In genomic region chrX:134059764-134060163, GRCm38 (mm10) we compare ENCODE assay signal across 7 mouse cellular contexts. TPM values are rescaled to one million over a fixed set of nuclear protein-coding genes. Genes with fewer than 3 reads are reported as not detected.
DNase-seq lines count a peak whose midpoint lies in the region; ATAC-seq and TF ChIP-seq lines count a peak whose summit lies in the region.

No protein-coding gene starts in this region.

- 14% methylated on average over 10 of the region's 10 CpGs for WGBS in forebrain, embryonic 12.5 days
- 19% methylated on average over 10 of the region's 10 CpGs for WGBS in limb, embryonic 14.5 days

- H3K4me3 ChIP-seq in forebrain, embryonic 12.5 days (replicated peaks) = peak overlapping the region; percentile 58
- H3K4me3 ChIP-seq in limb, embryonic 14.5 days (replicated peaks; ENCODE audit: low read length) = peak overlapping the region; percentile 54

- H3K9ac ChIP-seq in forebrain, embryonic 12.5 days = peak overlapping the region; percentile 68
- H3K9ac ChIP-seq in limb, embryonic 14.5 days (ENCODE audit: low read depth, low read length, severe bottlenecking) = peak overlapping the region; percentile 72

- peak; percentile 5 for DNase-seq in right cerebral cortex, postnatal 25 days
- DNase-seq in right cerebral cortex, postnatal 14 days = no peak
- DNase-seq in brain, adult 2 months (ENCODE audit: low read depth, low spot score) = peak; percentile 70
- DNase-seq in limb, embryonic 14.5 days (ENCODE audit: low spot score) = peak; percentile 25
- peak; percentile 17 for DNase-seq in retina, postnatal 1 day
- DNase-seq in left cerebral cortex, postnatal 4 days = no peak

- peak overlapping the region; percentile 47 for H3K4me2 ChIP-seq in forebrain, embryonic 12.5 days
- peak overlapping the region; percentile 43 for H3K4me2 ChIP-seq in limb, embryonic 14.5 days (replicated peaks; ENCODE audit: low read depth, low read length, severe bottlenecking)

- no peak for TF ChIP-seq POLR2A in limb, embryonic 14.5 days (IDR thresholded peaks at IDR 0.05; ENCODE audit: borderline replicate concordance, extremely low read depth, insufficient read depth, insufficient read length)

- ATAC-seq in forebrain, embryonic 12.5 days (ENCODE audit: low FRiP score) = peak; percentile 20; the same call in 1 of the 2 replicates
- ATAC-seq in limb, embryonic 14.5 days (ENCODE audit: low FRiP score, low read depth) = no peak

- H3K4me1 ChIP-seq in forebrain, embryonic 12.5 days = peaks cover 6% of the 10 kb centered on the region; the same call in 1 of the 2 replicates
- no peaks in the 10 kb centered on the region for H3K4me1 ChIP-seq in limb, embryonic 14.5 days (ENCODE audit: control insufficient read depth, insufficient read depth, low read length)

- intact Hi-C loops in left cerebral cortex, postnatal 4 days (cut with DNase I) = no loop called here

- H3K9me3 ChIP-seq in forebrain, embryonic 12.5 days = no peaks in the 10 kb centered on the region
- no peaks in the 10 kb centered on the region for H3K9me3 ChIP-seq in limb, embryonic 14.5 days (ENCODE audit: control insufficient read depth, low read length)

- peaks cover 15% of the 10 kb centered on the region; the same call in 1 of the 2 replicates for H3K36me3 ChIP-seq in forebrain, embryonic 12.5 days (replicated peaks)
- H3K36me3 ChIP-seq in limb, embryonic 14.5 days (ENCODE audit: control insufficient read depth, insufficient read depth, low read length) = peaks cover 8% of the 10 kb centered on the region; the same call in 1 of the 2 replicates

- H3K27me3 ChIP-seq in forebrain, embryonic 12.5 days = 0 out of 2 replicates have a peak, but pooled peaks cover 4% of the 10 kb centered on the region
- H3K27me3 ChIP-seq in limb, embryonic 14.5 days (ENCODE audit: control insufficient read depth, insufficient read depth, low read length) = no peaks in the 10 kb centered on the region

- H3K27ac ChIP-seq in forebrain, embryonic 12.5 days = peak overlapping the region; percentile 90
- peak overlapping the region; percentile 90 for H3K27ac ChIP-seq in limb, embryonic 14.5 days (replicated peaks; ENCODE audit: low read depth, low read length)

RNA-seq across cellular contexts. Expression of gene Cstf2, which starts 0.8 kb away (rescaled TPM):
- 72.8 and 74.4 TPM in 2 replicates for polyA plus RNA-seq in forebrain, embryonic 12.5 days (2016; fragmentation: Nextera tagmentation; extraction: Ambion mirVana)
- 30.6 and 31.4 TPM in 2 replicates for polyA plus RNA-seq in limb, embryonic 14.5 days (2012; rRNA removed)
- polyA plus RNA-seq in limb, embryonic 14.5 days (2014; fragmentation: Nextera tagmentation; extraction: Ambion mirVana) = 38.4 and 46.4 TPM in 2 replicates
- 100 to 1,000 TPM in 1 of 2 experiments, 10 to 100 TPM in 1; 96.9 to 108 TPM for total RNA-seq in left cerebral cortex, postnatal 4 days (2021)

Comparison
In these comparisons a context has a peak if more than half of its experiments do, and no peak if none do; other contexts are left out.
1. DNase-seq: peak in right cerebral cortex, postnatal 25 days (single experiment), brain, adult 2 months (single experiment), limb, embryonic 14.5 days (single experiment) and retina, postnatal 1 day (single experiment); none in right cerebral cortex, postnatal 14 days (single experiment) and left cerebral cortex, postnatal 4 days (single experiment).